In genomic region chr5:139764296-139764695, GRCm38 (mm10) we compare ENCODE assay signal across 9 mouse cellular contexts. TPM values are rescaled to one million over a fixed set of nuclear protein-coding genes. Genes with fewer than 3 reads are reported as not detected.
DNase-seq lines count a peak whose midpoint lies in the region; TF ChIP-seq lines count a peak whose summit lies in the region.
"Had no signal": no experiment of that assay in that cellular context is flagged by ENCODE, and none has a peak within 500 bp of the region (broad histone marks: within the 10 kb centered on the region; RNA-seq: fewer than 3 reads in every experiment).

No protein-coding gene starts in this region.

- no peak overlapping the region for H3K9ac ChIP-seq in MEL (ENCODE audit: control insufficient read depth, low read depth, low read length, poor library complexity, severe bottlenecking)

- TF ChIP-seq POLR2A in kidney, adult 2 months (IDR thresholded peaks at IDR 0.05; ENCODE audit: low read depth, low read length): no peak
- no peak for TF ChIP-seq POLR2A in MEL (IDR thresholded peaks at IDR 0.05; ENCODE audit: control insufficient read depth in 1 of 2, insufficient read depth in 1 of 2, low read depth in 1 of 2, low read length in 2 of 2, poor library complexity in 1 of 2)

- peak; percentile 16 for DNase-seq in kidney, adult 2 months
- DNase-seq in kidney, adult 11 months: no peak
- peak; percentile 49 for DNase-seq in 416B (ENCODE audit: low read depth)
- peak; percentile 62 for DNase-seq in MEL (ENCODE audit: low read depth, low spot score)
- peak; percentile 16 for DNase-seq in forelimb bud, embryonic 11.5 days (ENCODE audit: low read depth, low spot score)
- DNase-seq in yolk sac, embryonic 10.5 days (ENCODE audit: low spot score): no peak
- DNase-seq in urinary bladder, postnatal 10 days (ENCODE audit: low spot score): no peak
- no peak for DNase-seq in testis, postnatal 14 days (ENCODE audit: low spot score)
- DNase-seq: heart, adult 11 months had no signal

- TF ChIP-seq RAD21 in MEL (IDR thresholded peaks at IDR 0.05; ENCODE audit: low read depth, low read length): peak; percentile 19

- no peaks in the 10 kb centered on the region for H3K27me3 ChIP-seq in kidney, adult 2 months (replicated peaks; ENCODE audit: control insufficient read depth, insufficient read depth, low read length)
- no peaks in the 10 kb centered on the region for H3K27me3 ChIP-seq in MEL (ENCODE audit: control insufficient read depth in 1 of 2, insufficient read depth in 2 of 2, low read length in 2 of 2)

- H3K4me3 ChIP-seq in kidney, adult 2 months (ENCODE audit: insufficient read depth, low read depth, low read length): no peak overlapping the region
- no peak overlapping the region for H3K4me3 ChIP-seq in MEL (ENCODE audit: control insufficient read depth in 1 of 2, insufficient read depth in 1 of 2, low read depth in 2 of 2, low read length in 2 of 2)

- no peaks in the 10 kb centered on the region for H3K4me1 ChIP-seq in kidney, adult 2 months (ENCODE audit: control insufficient read depth, insufficient read depth, low read length)
- no peaks in the 10 kb centered on the region for H3K4me1 ChIP-seq in MEL (ENCODE audit: control insufficient read depth in 1 of 2, insufficient read depth in 2 of 2, low read length in 2 of 2)

- H3K79me2 ChIP-seq in MEL (ENCODE audit: control insufficient read depth, insufficient read depth, low read length, poor library complexity): no peaks in the 10 kb centered on the region

- peak; percentile 65 for TF ChIP-seq CTCF in kidney, adult 2 months (conservative IDR thresholded peaks at IDR 0.05; ENCODE audit: insufficient read depth, insufficient read length, low read depth, low read length)
- TF ChIP-seq CTCF in MEL (IDR thresholded peaks at IDR 0.05 in 2 of 3, conservative IDR thresholded peaks at IDR 0.05 in 1 of 3; ENCODE audit: control insufficient read depth in 1 of 3, insufficient read depth in 1 of 3, low read depth in 2 of 3, low read length in 3 of 3, poor library complexity in 1 of 3, severe bottlenecking in 1 of 3): peak; percentile 74 to 96 (median 75)

- H3K9me3 ChIP-seq in MEL (replicated peaks; ENCODE audit: insufficient read depth, low read length): no peaks in the 10 kb centered on the region

- TF ChIP-seq EP300 in MEL (IDR thresholded peaks at IDR 0.05; ENCODE audit: low read depth in 1 of 2, low read length in 2 of 2): no peak

- no peak overlapping the region for H3K27ac ChIP-seq in kidney, adult 2 months (ENCODE audit: insufficient read depth, low read depth, low read length)
- no peak overlapping the region for H3K27ac ChIP-seq in MEL (ENCODE audit: control insufficient read depth, low read depth, low read length)

- peaks cover 2% of the 10 kb centered on the region for H3K36me3 ChIP-seq in kidney, adult 2 months (ENCODE audit: control insufficient read depth, insufficient read depth, low read length)
- H3K36me3 ChIP-seq in MEL (ENCODE audit: control insufficient read depth in 1 of 2, insufficient read depth in 2 of 2, low read length in 2 of 2): no peaks in the 10 kb centered on the region; a peak in 1 of 4 replicates

- 70% methylated on average over 11 of the region's 11 CpGs for WGBS in kidney, adult 2 months

TF ChIP-seq in MEL, 35 proteins besides CTCF, POLR2A, EP300 and RAD21:
- TF ChIP-seq MAX (IDR thresholded peaks at IDR 0.05; ENCODE audit: low read length): no peak
- peak; percentile 46 for TF ChIP-seq SMC3 (IDR thresholded peaks at IDR 0.05; ENCODE audit: low read depth, low read length)

RNA-seq across cellular contexts. Expression of gene Ints1, which starts 11.2 kb away (rescaled TPM):
- polyA plus RNA-seq in kidney, adult 2 months (2012; rRNA removed): 40.1 and 42.2 TPM in 2 replicates
- total RNA-seq in MEL (2012; rRNA removed): 77.9 and 82.5 TPM in 2 replicates
- 10 to 100 TPM in 1 of 2 experiments, not detected in 1; 89.2 TPM for polyA plus RNA-seq in MEL (2012; ENCODE audit: insufficient read depth in 1 of 2, insufficient read length in 2 of 2, low read depth in 1 of 2, low replicate concordance in 2 of 2, missing spikeins in 1 of 2)

RNA-seq across cellular contexts. Expression of gene Mafk, which starts 27.0 kb away (rescaled TPM):
- 20.5 and 22.2 TPM in 2 replicates for polyA plus RNA-seq in kidney, adult 2 months (2012; rRNA removed)
- 43.6 and 62.1 TPM in 2 replicates for total RNA-seq in MEL (2012; rRNA removed)
- polyA plus RNA-seq in MEL (2012; ENCODE audit: insufficient read depth in 1 of 2, insufficient read length in 2 of 2, low read depth in 1 of 2, low replicate concordance in 2 of 2, missing spikeins in 1 of 2): 10 to 100 TPM in 1 of 2 experiments, not detected in 1; 56.5 TPM

RNA-seq across cellular contexts. Expression of gene Micall2, which starts 28.2 kb away (rescaled TPM):
- polyA plus RNA-seq in kidney, adult 2 months (2012; rRNA removed): 3.3 and 3.4 TPM in 2 replicates
- 3.3 and 5.4 TPM in 2 replicates for total RNA-seq in MEL (2012; rRNA removed)
- polyA plus RNA-seq in MEL (2012; ENCODE audit: insufficient read depth in 1 of 2, insufficient read length in 2 of 2, low read depth in 1 of 2, low replicate concordance in 2 of 2, missing spikeins in 1 of 2): 10 to 100 TPM in 1 of 2 experiments, not detected in 1; 17.6 TPM

RNA-seq across cellular contexts. Expression of gene Tmem184a, which starts 55.4 kb away (rescaled TPM):
- polyA plus RNA-seq in kidney, adult 2 months (2012; rRNA removed): 69.7 and 90.2 TPM in 2 replicates
- total RNA-seq in MEL (2012; rRNA removed): 0.07 and 0.27 TPM in 2 replicates
- polyA plus RNA-seq in MEL (2012; ENCODE audit: insufficient read depth in 1 of 2, insufficient read length in 2 of 2, low read depth in 1 of 2, low replicate concordance in 2 of 2, missing spikeins in 1 of 2): under 1 TPM in 1 of 2 experiments, not detected in 1; 0.10 TPM

Comparison
In these comparisons a context has a peak if more than half of its experiments do, and no peak if none do; other contexts are left out.
1. DNase-seq: peak in kidney, adult 2 months (single experiment), 416B (single experiment), MEL (single experiment) and forelimb bud, embryonic 11.5 days (single experiment); none in kidney, adult 11 months (single experiment), yolk sac, embryonic 10.5 days (single experiment), urinary bladder, postnatal 10 days (single experiment) and testis, postnatal 14 days (single experiment).